Mouse (Mus musculus): ENCODE results near the gene Ncoa1. TPM values are rescaled to one million over a fixed set of nuclear protein-coding genes. Genes with fewer than 3 reads are reported as not detected.

Ncoa1 gene
- polyA plus RNA-seq, 1 experiment from 2014 or later = 0.76 TPM

GRCm38 (mm10) chr12:4505298-4505697, 28.3 kb upstream of the Ncoa1 start:
- H3K9me3 ChIP-seq (replicated peaks; ENCODE audit: control insufficient read depth, low read length) = no peaks in the 10 kb centered on the region
- H3K27ac ChIP-seq (ENCODE audit: low read length) = no peak overlapping the region
- H3K4me2 ChIP-seq (ENCODE audit: low read depth, low read length) = no peak overlapping the region
- H3K9ac ChIP-seq (ENCODE audit: low read depth, low read length) = no peak overlapping the region
- no peak overlapping the region for H3K4me3 ChIP-seq (ENCODE audit: low read depth, low read length)
- no peaks in the 10 kb centered on the region for H3K27me3 ChIP-seq (ENCODE audit: control insufficient read depth, insufficient read depth, low read depth, low read length)
- H3K36me3 ChIP-seq (ENCODE audit: control insufficient read depth, insufficient read depth) = no peaks in the 10 kb centered on the region
- 25% methylated on average over 6 of the region's 6 CpGs for WGBS (ENCODE audit: insufficient replicate concordance)
- no peaks in the 10 kb centered on the region; the same call in 1 of the 2 replicates for H3K4me1 ChIP-seq (ENCODE audit: control insufficient read depth, low read depth, low read length)
- ATAC-seq (ENCODE audit: low read depth) = no peak

- no peak overlapping the region for H3K4me3 ChIP-seq (ENCODE audit: low read depth, low read length)
- no peak for ATAC-seq (ENCODE audit: low read depth)
- WGBS (ENCODE audit: insufficient replicate concordance) = 50% methylated on average over 2 of the region's 2 CpGs
Observed at GRCm38 (mm10) chr12:4503673-4504326, 26.8 kb upstream of the Ncoa1 start.

GRCm38 (mm10) chr12:4501916-4502315, 24.9 kb upstream of the Ncoa1 start:
- no peak overlapping the region for H3K4me3 ChIP-seq (ENCODE audit: low read depth, low read length)
- H3K27me3 ChIP-seq (ENCODE audit: control insufficient read depth, insufficient read depth, low read depth, low read length) = no peaks in the 10 kb centered on the region
- no peak overlapping the region for H3K27ac ChIP-seq (ENCODE audit: low read length)
- H3K4me1 ChIP-seq (ENCODE audit: control insufficient read depth, low read depth, low read length) = no peaks in the 10 kb centered on the region; the same call in 1 of the 2 replicates
- 8% methylated on average over 3 of the region's 3 CpGs for WGBS (ENCODE audit: insufficient replicate concordance)
- peak; percentile 72 for ATAC-seq (ENCODE audit: low read depth)
- H3K36me3 ChIP-seq (ENCODE audit: control insufficient read depth, insufficient read depth) = no peaks in the 10 kb centered on the region
- no peaks in the 10 kb centered on the region for H3K9me3 ChIP-seq (replicated peaks; ENCODE audit: control insufficient read depth, low read length)
- H3K9ac ChIP-seq (ENCODE audit: low read depth, low read length) = no peak overlapping the region
- no peak overlapping the region for H3K4me2 ChIP-seq (ENCODE audit: low read depth, low read length)

More at GRCm38 (mm10) chr12:4503673-4504326, 26.8 kb upstream of the Ncoa1 start:
- Histone ChIP-seq H3K27ac (ENCODE audit: low read length) (no peak overlapping the region), H3K4me2 (ENCODE audit: low read depth, low read length) (no peak overlapping the region), H3K27me3 (ENCODE audit: control insufficient read depth, insufficient read depth, low read depth, low read length) (no peaks in the 10 kb centered on the region), H3K9ac (ENCODE audit: low read depth, low read length) (no peak overlapping the region), H3K4me1 (ENCODE audit: control insufficient read depth, low read depth, low read length) (no peaks in the 10 kb centered on the region; the same call in 1 of the 2 replicates), H3K36me3 (ENCODE audit: control insufficient read depth, insufficient read depth) (no peaks in the 10 kb centered on the region), H3K9me3 (replicated peaks; ENCODE audit: control insufficient read depth, low read length) (no peaks in the 10 kb centered on the region)

GRCm38 (mm10) chr12:4500516-4500915, 23.5 kb upstream of the Ncoa1 start:
- Histone ChIP-seq H3K27me3 (ENCODE audit: control insufficient read depth, insufficient read depth, low read depth, low read length) (no peaks in the 10 kb centered on the region), H3K27ac (ENCODE audit: low read length) (no peak overlapping the region), H3K36me3 (ENCODE audit: control insufficient read depth, insufficient read depth) (no peaks in the 10 kb centered on the region), H3K4me2 (ENCODE audit: low read depth, low read length) (no peak overlapping the region), H3K9me3 (replicated peaks; ENCODE audit: control insufficient read depth, low read length) (no peaks in the 10 kb centered on the region), H3K4me3 (ENCODE audit: low read depth, low read length) (no peak overlapping the region), H3K9ac (ENCODE audit: low read depth, low read length) (no peak overlapping the region), H3K4me1 (ENCODE audit: control insufficient read depth, low read depth, low read length) (no peaks in the 10 kb centered on the region; the same call in 1 of the 2 replicates)
- ATAC-seq (ENCODE audit: low read depth) = no peak
- 90% methylated on average over 4 of the region's 4 CpGs for WGBS (ENCODE audit: insufficient replicate concordance)

GRCm38 (mm10) chr12:4499651-4500175, 22.7 kb upstream of the Ncoa1 start:
- Histone ChIP-seq H3K4me3 (ENCODE audit: low read depth, low read length) (no peak overlapping the region), H3K4me1 (ENCODE audit: control insufficient read depth, low read depth, low read length) (no peaks in the 10 kb centered on the region; the same call in 1 of the 2 replicates), H3K9me3 (replicated peaks; ENCODE audit: control insufficient read depth, low read length) (no peaks in the 10 kb centered on the region), H3K9ac (ENCODE audit: low read depth, low read length) (no peak overlapping the region), H3K36me3 (ENCODE audit: control insufficient read depth, insufficient read depth) (no peaks in the 10 kb centered on the region), H3K4me2 (ENCODE audit: low read depth, low read length) (no peak overlapping the region), H3K27ac (ENCODE audit: low read length) (no peak overlapping the region), H3K27me3 (ENCODE audit: control insufficient read depth, insufficient read depth, low read depth, low read length) (no peaks in the 10 kb centered on the region)
- ATAC-seq (ENCODE audit: low read depth) = no peak
- WGBS (ENCODE audit: insufficient replicate concordance) = 65% methylated on average over 3 of the region's 3 CpGs

GRCm38 (mm10) chr12:4488411-4488810, 11.4 kb upstream of the Ncoa1 start:
- H3K4me1 ChIP-seq (ENCODE audit: control insufficient read depth, low read depth, low read length) = no peaks in the 10 kb centered on the region
- H3K27me3 ChIP-seq (ENCODE audit: control insufficient read depth, insufficient read depth, low read depth, low read length) = no peaks in the 10 kb centered on the region
- H3K9ac ChIP-seq (ENCODE audit: low read depth, low read length) = no peak overlapping the region
- H3K36me3 ChIP-seq (ENCODE audit: control insufficient read depth, insufficient read depth) = no peaks in the 10 kb centered on the region
- no peak overlapping the region for H3K27ac ChIP-seq (ENCODE audit: low read length)
- no peak for ATAC-seq (ENCODE audit: low read depth)
- no peak overlapping the region for H3K4me3 ChIP-seq (ENCODE audit: low read depth, low read length)
- H3K4me2 ChIP-seq (ENCODE audit: low read depth, low read length) = no peak overlapping the region
- H3K9me3 ChIP-seq (replicated peaks; ENCODE audit: control insufficient read depth, low read length) = no peaks in the 10 kb centered on the region
- 53% methylated on average over 6 of the region's 6 CpGs for WGBS (ENCODE audit: insufficient replicate concordance)

- Histone ChIP-seq H3K27me3 (ENCODE audit: control insufficient read depth, insufficient read depth, low read depth, low read length) (peaks cover 3% of the 10 kb centered on the region), H3K9ac (ENCODE audit: low read depth, low read length) (no peak overlapping the region), H3K9me3 (replicated peaks; ENCODE audit: control insufficient read depth, low read length) (no peaks in the 10 kb centered on the region), H3K4me3 (ENCODE audit: low read depth, low read length) (no peak overlapping the region), H3K4me2 (ENCODE audit: low read depth, low read length) (no peak overlapping the region), H3K4me1 (ENCODE audit: control insufficient read depth, low read depth, low read length) (no peaks in the 10 kb centered on the region), H3K27ac (ENCODE audit: low read length) (no peak overlapping the region), H3K36me3 (ENCODE audit: control insufficient read depth, insufficient read depth) (no peaks in the 10 kb centered on the region)
- 60% methylated on average over 4 of the region's 4 CpGs for WGBS (ENCODE audit: insufficient replicate concordance)
- ATAC-seq (ENCODE audit: low read depth) = no peak
Observed at GRCm38 (mm10) chr12:4483386-4483785, 6.4 kb upstream of the Ncoa1 start.

GRCm38 (mm10) chr12:4481687-4482086, 4.7 kb upstream of the Ncoa1 start:
- H3K9ac ChIP-seq (ENCODE audit: low read depth, low read length) = no peak overlapping the region
- H3K27me3 ChIP-seq (ENCODE audit: control insufficient read depth, insufficient read depth, low read depth, low read length) = peaks cover 18% of the 10 kb centered on the region
- peaks cover 3% of the 10 kb centered on the region for H3K4me1 ChIP-seq (ENCODE audit: control insufficient read depth, low read depth, low read length)

GRCm38 (mm10) chr12:4480250-4480649, 3.3 kb upstream of the Ncoa1 start:
- Histone ChIP-seq H3K36me3 (ENCODE audit: control insufficient read depth, insufficient read depth) (no peaks in the 10 kb centered on the region), H3K27ac (ENCODE audit: low read length) (no peak overlapping the region), H3K4me3 (ENCODE audit: low read depth, low read length) (no peak overlapping the region), H3K4me1 (ENCODE audit: control insufficient read depth, low read depth, low read length) (peaks cover 7% of the 10 kb centered on the region), H3K9me3 (replicated peaks; ENCODE audit: control insufficient read depth, low read length) (no peaks in the 10 kb centered on the region), H3K4me2 (ENCODE audit: low read depth, low read length) (no peak overlapping the region), H3K9ac (ENCODE audit: low read depth, low read length) (no peak overlapping the region), H3K27me3 (ENCODE audit: control insufficient read depth, insufficient read depth, low read depth, low read length) (peaks cover 33% of the 10 kb centered on the region)
- ATAC-seq (ENCODE audit: low read depth) = no peak
- 62% methylated on average over 4 of the region's 4 CpGs for WGBS (ENCODE audit: insufficient replicate concordance)

More at GRCm38 (mm10) chr12:4481687-4482086, 4.7 kb upstream of the Ncoa1 start:
- no peaks in the 10 kb centered on the region for H3K36me3 ChIP-seq (ENCODE audit: control insufficient read depth, insufficient read depth)
- no peaks in the 10 kb centered on the region for H3K9me3 ChIP-seq (replicated peaks; ENCODE audit: control insufficient read depth, low read length)
- ATAC-seq (ENCODE audit: low read depth) = no peak
- H3K27ac ChIP-seq (ENCODE audit: low read length) = no peak overlapping the region
- no peak overlapping the region for H3K4me3 ChIP-seq (ENCODE audit: low read depth, low read length)
- 59% methylated on average over 5 of the region's 5 CpGs for WGBS (ENCODE audit: insufficient replicate concordance)
- H3K4me2 ChIP-seq (ENCODE audit: low read depth, low read length) = no peak overlapping the region
